Mouse (Mus musculus): ENCODE data around the gene Slc9a3. TPM values are rescaled to one million over a fixed set of nuclear protein-coding genes. Genes with fewer than 3 reads are reported as not detected.

Gene Slc9a3
- polyA plus RNA-seq, 1 experiment from 2014 or later, result not detected

DNA sequence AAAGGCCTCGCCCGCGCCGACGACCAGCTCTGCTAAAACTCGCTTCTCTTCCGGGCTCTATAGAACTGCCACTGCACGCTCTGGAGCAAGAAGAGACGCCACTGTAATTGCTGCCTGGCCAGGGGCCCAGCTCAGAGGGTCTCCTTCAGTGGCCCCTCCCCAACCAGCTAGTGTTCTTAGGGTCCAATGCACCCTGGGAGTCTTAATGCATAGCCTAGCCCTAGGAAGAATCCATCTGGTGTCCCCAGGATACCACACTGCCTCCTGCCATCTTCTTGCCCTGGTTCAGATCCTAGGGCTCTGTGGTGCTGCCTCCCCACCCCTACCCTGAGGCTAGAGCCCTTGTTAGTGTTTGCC, 45.8 kb downstream of the Slc9a3 start:
- peaks cover 10% of the 10 kb centered on the region for H3K36me3 ChIP-seq (ENCODE audit: insufficient read depth, low read length)
- 3% methylated on average over 9 of the region's 9 CpGs for WGBS
- H3K27ac ChIP-seq (ENCODE audit: low read length), result no peak overlapping the region
- peak overlapping the region; percentile 45 for H3K4me3 ChIP-seq (ENCODE audit: low read depth, low read length)
- H3K9ac ChIP-seq (replicated peaks; ENCODE audit: low read depth), result 0 out of 2 replicates have a peak overlapping the region, but pooled peaks have one; percentile 23
- H3K4me2 ChIP-seq (replicated peaks; ENCODE audit: low read depth, low read length), result peak overlapping the region; percentile 72
- DNase-seq (ENCODE audit: low spot score), result no peak
- H3K27me3 ChIP-seq (replicated peaks; ENCODE audit: insufficient read depth, low read length), result no peaks in the 10 kb centered on the region
- no peak for TF ChIP-seq EP300 (IDR thresholded peaks at IDR 0.05)
- no peak for TF ChIP-seq CTCF (IDR thresholded peaks at IDR 0.05)
- peak; percentile 44 for ATAC-seq
- H3K4me1 ChIP-seq (ENCODE audit: insufficient read depth, low read depth, low read length), result no peaks in the 10 kb centered on the region
- no peaks in the 10 kb centered on the region for H3K9me3 ChIP-seq (ENCODE audit: low read length)

DNA sequence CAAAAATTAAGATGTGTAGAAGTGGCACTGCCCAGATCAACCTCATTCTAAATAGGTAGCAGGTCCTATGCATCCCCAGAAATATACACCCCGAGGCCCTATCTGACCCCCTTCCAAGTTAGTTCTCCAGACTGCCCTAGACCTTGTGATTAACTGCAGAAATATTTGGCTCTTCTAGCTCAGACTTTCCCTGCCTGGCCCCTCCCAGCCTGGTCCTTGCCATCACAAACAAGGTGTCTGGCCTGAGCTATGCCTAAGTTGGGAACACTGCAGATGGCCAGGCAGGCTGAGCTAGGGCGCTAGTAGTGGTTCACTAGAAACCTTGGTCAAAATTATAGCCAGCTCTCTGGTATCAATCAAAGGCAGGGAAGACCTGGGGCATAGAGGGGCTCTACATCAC, 46.2 kb downstream of the Slc9a3 start:
- Histone ChIP-seq H3K4me1 (ENCODE audit: insufficient read depth, low read depth, low read length) (no peaks in the 10 kb centered on the region), H3K4me2 (replicated peaks; ENCODE audit: low read depth, low read length) (no peak overlapping the region), H3K9ac (replicated peaks; ENCODE audit: low read depth) (no peak overlapping the region), H3K36me3 (ENCODE audit: insufficient read depth, low read length) (peaks cover 12% of the 10 kb centered on the region), H3K27me3 (replicated peaks; ENCODE audit: insufficient read depth, low read length) (no peaks in the 10 kb centered on the region), H3K27ac (ENCODE audit: low read length) (no peak overlapping the region), H3K9me3 (ENCODE audit: low read length) (no peaks in the 10 kb centered on the region), H3K4me3 (ENCODE audit: low read depth, low read length) (no peak overlapping the region)
- WGBS, result 78% methylated on average over 2 of the region's 2 CpGs
- peak; percentile 34 for ATAC-seq
- DNase-seq (ENCODE audit: low spot score), result no peak
- no peak for TF ChIP-seq CTCF (IDR thresholded peaks at IDR 0.05)
- TF ChIP-seq EP300 (IDR thresholded peaks at IDR 0.05), result no peak

DNA sequence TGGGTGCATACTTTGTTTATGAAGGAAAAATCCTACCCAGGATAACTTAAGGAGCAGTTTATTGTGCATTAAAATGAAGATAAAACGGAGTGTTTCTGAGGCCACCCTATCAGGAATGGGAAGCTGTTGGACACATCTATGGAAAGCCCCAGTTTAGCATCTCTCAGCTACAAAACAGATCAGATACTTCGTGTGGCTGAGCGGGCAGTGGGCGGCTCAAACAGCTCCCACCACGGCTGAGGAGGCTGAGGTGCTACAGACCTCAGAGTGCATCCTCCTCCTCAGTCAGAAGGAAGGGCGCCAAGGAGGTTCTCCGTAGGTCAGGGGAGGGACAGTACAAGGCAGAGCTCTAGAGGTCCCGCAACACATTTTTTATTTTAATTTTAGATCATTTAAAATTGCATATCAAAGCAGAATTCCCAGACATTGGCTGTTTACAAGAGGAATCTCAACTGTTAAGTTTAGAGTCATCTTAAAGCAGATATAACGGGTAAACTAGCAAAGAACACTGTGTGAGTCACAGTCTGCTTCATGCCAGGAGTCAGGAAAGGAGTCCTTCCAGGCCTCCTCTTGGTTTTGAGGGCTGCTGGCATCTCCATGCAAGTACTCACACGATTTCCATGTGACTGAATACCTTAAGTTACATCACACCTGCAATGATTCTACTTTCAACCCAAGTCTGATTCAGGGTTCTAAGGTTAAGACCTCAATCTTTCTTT, 48.3 kb downstream of the Slc9a3 start:
- 83% methylated on average over 10 of the region's 10 CpGs for WGBS
- Histone ChIP-seq H3K4me2 (replicated peaks; ENCODE audit: low read depth, low read length) (no peak overlapping the region), H3K27ac (ENCODE audit: low read length) (no peak overlapping the region), H3K27me3 (replicated peaks; ENCODE audit: insufficient read depth, low read length) (no peaks in the 10 kb centered on the region), H3K4me3 (ENCODE audit: low read depth, low read length) (no peak overlapping the region), H3K36me3 (ENCODE audit: insufficient read depth, low read length) (peaks cover 22% of the 10 kb centered on the region), H3K9ac (replicated peaks; ENCODE audit: low read depth) (no peak overlapping the region), H3K4me1 (ENCODE audit: insufficient read depth, low read depth, low read length) (no peaks in the 10 kb centered on the region), H3K9me3 (ENCODE audit: low read length) (no peaks in the 10 kb centered on the region)
- DNase-seq (ENCODE audit: low spot score) (no peak), ATAC-seq (no peak)
- TF ChIP-seq CTCF (IDR thresholded peaks at IDR 0.05), result no peak
- TF ChIP-seq EP300 (IDR thresholded peaks at IDR 0.05), result no peak

DNA sequence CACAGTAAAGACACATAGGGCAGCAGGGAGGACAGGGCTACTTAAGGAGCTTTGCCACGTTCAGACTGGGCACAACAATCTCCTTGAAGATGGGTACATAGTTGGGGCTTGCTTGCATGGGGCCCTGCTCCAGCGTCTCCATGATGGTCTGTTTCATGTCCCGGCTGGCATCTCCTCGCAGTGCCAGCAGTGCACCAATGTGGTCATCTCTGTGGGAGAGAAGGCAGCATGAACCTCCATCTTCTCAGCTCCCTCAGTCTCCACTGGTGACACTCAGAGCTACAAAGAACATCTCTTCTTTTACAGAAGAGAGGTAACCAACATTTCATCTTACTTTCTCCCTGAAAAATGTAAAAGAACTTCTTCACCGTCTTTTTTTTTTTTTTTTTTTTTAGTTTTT, 50.8 kb downstream of the Slc9a3 start:
- Histone ChIP-seq H3K4me2 (replicated peaks; ENCODE audit: low read depth, low read length) (no peak overlapping the region), H3K27ac (ENCODE audit: low read length) (no peak overlapping the region), H3K9me3 (ENCODE audit: low read length) (no peaks in the 10 kb centered on the region), H3K9ac (replicated peaks; ENCODE audit: low read depth) (no peak overlapping the region), H3K4me1 (ENCODE audit: insufficient read depth, low read depth, low read length) (no peaks in the 10 kb centered on the region), H3K4me3 (ENCODE audit: low read depth, low read length) (no peak overlapping the region), H3K36me3 (ENCODE audit: insufficient read depth, low read length) (peaks cover 22% of the 10 kb centered on the region), H3K27me3 (replicated peaks; ENCODE audit: insufficient read depth, low read length) (no peaks in the 10 kb centered on the region)
- ATAC-seq (no peak), DNase-seq (ENCODE audit: low spot score) (no peak)
- 92% methylated on average over 4 of the region's 5 CpGs for WGBS
- no peak for TF ChIP-seq EP300 (IDR thresholded peaks at IDR 0.05)
- no peak for TF ChIP-seq CTCF (IDR thresholded peaks at IDR 0.05)

DNA sequence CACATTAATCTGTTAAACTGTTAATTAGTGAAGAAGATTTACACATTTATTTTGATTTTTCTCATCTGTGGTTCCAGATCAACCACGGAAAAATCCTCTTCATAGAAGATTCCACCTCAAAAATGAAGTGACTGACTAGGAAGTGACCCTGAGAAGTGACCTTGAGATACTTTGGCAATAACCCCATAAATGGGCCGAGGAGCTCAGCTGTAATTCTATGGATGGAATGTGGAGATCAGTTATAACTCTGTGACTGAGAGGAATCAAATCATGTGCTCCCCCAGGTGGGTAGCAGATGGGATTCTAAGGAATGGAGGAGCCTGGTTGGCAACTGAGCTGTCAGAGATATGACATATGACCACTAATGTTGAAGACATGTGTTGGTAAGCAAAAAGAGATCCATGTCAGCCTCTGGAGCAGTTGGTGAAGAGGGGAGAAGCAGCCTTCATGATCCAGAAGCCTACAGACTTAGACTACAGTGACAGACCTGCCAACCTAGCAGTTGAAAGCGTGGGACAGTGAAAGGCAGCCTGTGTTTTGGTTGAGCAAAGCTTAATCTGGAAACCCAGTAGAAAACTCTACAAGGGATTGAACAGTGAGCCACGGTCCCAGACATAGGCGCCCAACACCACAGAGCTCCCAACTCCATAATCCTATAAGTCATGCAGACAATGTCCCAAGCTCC, 61.9 kb downstream of the Slc9a3 start:
- no peaks in the 10 kb centered on the region for H3K9me3 ChIP-seq (ENCODE audit: low read length)
- ATAC-seq (no peak), DNase-seq (ENCODE audit: low spot score) (no peak)
- no peaks in the 10 kb centered on the region for H3K27me3 ChIP-seq (replicated peaks; ENCODE audit: insufficient read depth, low read length)
- H3K4me1 ChIP-seq (ENCODE audit: insufficient read depth, low read depth, low read length), result no peaks in the 10 kb centered on the region
- H3K27ac ChIP-seq (ENCODE audit: low read length), result no peak overlapping the region
- no peak overlapping the region for H3K4me2 ChIP-seq (replicated peaks; ENCODE audit: low read depth, low read length)
- no peak overlapping the region for H3K4me3 ChIP-seq (ENCODE audit: low read depth, low read length)
- TF ChIP-seq EP300 (IDR thresholded peaks at IDR 0.05), result no peak
- TF ChIP-seq CTCF (IDR thresholded peaks at IDR 0.05), result no peak
- H3K9ac ChIP-seq (replicated peaks; ENCODE audit: low read depth), result no peak overlapping the region
- H3K36me3 ChIP-seq (ENCODE audit: insufficient read depth, low read length), result peaks cover 5% of the 10 kb centered on the region; the same call in 1 of the 2 replicates
- WGBS, result 87% methylated on average over 5 of the region's 5 CpGs

DNA sequence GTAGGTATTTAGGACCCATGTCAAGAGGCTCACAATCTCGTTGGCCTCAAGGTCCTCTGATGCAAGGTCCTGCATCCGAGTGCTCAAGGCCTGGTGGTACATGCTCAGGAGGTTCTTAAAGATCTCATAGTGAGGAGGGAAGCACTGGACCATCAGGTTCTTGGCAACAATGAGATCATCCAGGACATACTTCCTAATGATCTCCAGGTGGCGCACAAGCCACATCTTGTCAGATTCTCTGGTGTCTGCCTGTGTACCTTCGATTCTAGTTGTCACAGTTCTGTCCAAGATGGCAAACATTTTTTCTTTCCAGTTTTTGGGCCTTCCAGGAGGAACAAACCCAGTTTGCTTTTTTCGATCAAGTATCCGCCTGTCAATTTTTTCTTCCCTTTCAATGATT, 71.4 kb downstream of the Slc9a3 start:
- Histone ChIP-seq H3K27me3 (replicated peaks; ENCODE audit: insufficient read depth, low read length) (no peaks in the 10 kb centered on the region), H3K27ac (ENCODE audit: low read length) (no peak overlapping the region), H3K9me3 (ENCODE audit: low read length) (no peaks in the 10 kb centered on the region), H3K4me2 (replicated peaks; ENCODE audit: low read depth, low read length) (no peak overlapping the region), H3K9ac (replicated peaks; ENCODE audit: low read depth) (no peak overlapping the region), H3K4me1 (ENCODE audit: insufficient read depth, low read depth, low read length) (no peaks in the 10 kb centered on the region), H3K4me3 (ENCODE audit: low read depth, low read length) (no peak overlapping the region), H3K36me3 (ENCODE audit: insufficient read depth, low read length) (peaks cover 19% of the 10 kb centered on the region; the same call in 1 of the 2 replicates)
- peak; percentile 44 for DNase-seq (ENCODE audit: low spot score)
- TF ChIP-seq CTCF (IDR thresholded peaks at IDR 0.05) (peak; percentile 62), EP300 (IDR thresholded peaks at IDR 0.05) (no peak)
- ATAC-seq, result no peak
- 73% methylated on average over 6 of the region's 6 CpGs for WGBS
